Mouse (Mus musculus) kidney, adult 2 months (tissue): ENCODE measurements around the gene Tpra1. TPM values are rescaled to one million over a fixed set of nuclear protein-coding genes. Genes with fewer than 3 reads are reported as not detected.

Experiments
- DNase-seq: peaks from one replicate; pipeline ENCODE4 v3.0.0; 2021
- H3K27ac ChIP-seq: fragments of 200-500 bp; 2 replicates; pipeline ENCODE4 v1.5.1; 2012; ENCODE audit warnings: low read depth, low read length, control low read depth, inconsistent platforms; ENCODE audit not compliant: insufficient read depth
- H3K27me3 ChIP-seq: fragments of 200-500 bp; replicated peaks from 2 replicates; pipeline ENCODE4 v1.6.1; 2012; ENCODE audit warnings: mild to moderate bottlenecking, moderate library complexity, low read length, inconsistent platforms; ENCODE audit not compliant: control insufficient read depth, insufficient read depth
- H3K36me3 ChIP-seq: fragments of 200-500 bp; 2 replicates; pipeline ENCODE4 v1.6.1; 2012; ENCODE audit warnings: mild to moderate bottlenecking, moderate library complexity, low read length, inconsistent platforms; ENCODE audit not compliant: control insufficient read depth, insufficient read depth
- H3K4me1 ChIP-seq: fragments of 200-500 bp; 2 replicates; pipeline ENCODE4 v1.6.1; 2011; ENCODE audit warnings: low read length; ENCODE audit not compliant: control insufficient read depth, insufficient read depth
- H3K4me3 ChIP-seq: fragments of 200-500 bp; 2 replicates; pipeline ENCODE4 v1.5.1; 2011; ENCODE audit warnings: mild to moderate bottlenecking, low read depth, low read length, control low read depth; ENCODE audit not compliant: insufficient read depth
- CTCF ChIP-seq: fragments of 200-500 bp; conservative IDR thresholded peaks from 2 replicates; pipeline ENCODE4 v1.5.1; 2011; ENCODE audit warnings: low read depth, mild to moderate bottlenecking, control low read depth, low read length, moderate library complexity, mixed read lengths; ENCODE audit not compliant: insufficient read depth, insufficient read length
- POLR2A ChIP-seq: fragments of 200-500 bp; IDR thresholded peaks from one replicate; pipeline ENCODE4 v1.6.1; 2011; ENCODE audit warnings: low read depth, low read length, control low read depth
- WGBS: fragments of 180-500 bp; shearing (Covaris S2); methylation state at CpG from one replicate; pipeline ENCODE4 v1.1.7; 2018; 5-methylcytosine and 5-hydroxymethylcytosine counted together
- polyA plus RNA-seq: library from polyadenylated mRNA; depleted of rRNA; stranded (reverse); fragments of >200 nt; gene quantifications from 2 replicates; pipeline ENCODE4 v1.2.3, GENCODE M21; 2012

Gene Tpra1
- polyA plus RNA-seq, 1 experiment = 132 TPM

- Histone ChIP-seq H3K4me1 (no peaks in the 10 kb centered on the region), H3K4me3 (no peak overlapping the region), H3K36me3 (no peaks in the 10 kb centered on the region), H3K27me3 (no peaks in the 10 kb centered on the region), H3K27ac (no peak overlapping the region)
- 68% methylated on average over 12 of the region's 12 CpGs for WGBS
- DNase-seq = no peak
- TF ChIP-seq POLR2A (no peak), CTCF (no peak)
Observed at GRCm38 (mm10) chr6:88939281-88940089, 37.4 kb downstream of the Tpra1 start.

GRCm38 (mm10) chr6:88940090-88940916, 38.3 kb downstream of the Tpra1 start:
- Histone ChIP-seq H3K27me3 (no peaks in the 10 kb centered on the region), H3K36me3 (no peaks in the 10 kb centered on the region), H3K4me1 (no peaks in the 10 kb centered on the region), H3K4me3 (no peak overlapping the region), H3K27ac (no peak overlapping the region)
- WGBS = 65% methylated on average over 9 of the region's 9 CpGs
- DNase-seq = peak; percentile 12
- TF ChIP-seq CTCF (no peak), POLR2A (no peak)

- TF ChIP-seq POLR2A (no peak), CTCF (no peak)
- H3K36me3 ChIP-seq = no peaks in the 10 kb centered on the region
- no peaks in the 10 kb centered on the region for H3K27me3 ChIP-seq
- no peak overlapping the region for H3K4me3 ChIP-seq
- 60% methylated on average over 4 of the region's 4 CpGs for WGBS
- H3K4me1 ChIP-seq = no peaks in the 10 kb centered on the region
- H3K27ac ChIP-seq = no peak overlapping the region
- no peak for DNase-seq
Observed at GRCm38 (mm10) chr6:88941628-88942027, 39.6 kb downstream of the Tpra1 start.

GRCm38 (mm10) chr6:88942595-88942994, 40.5 kb downstream of the Tpra1 start:
- Histone ChIP-seq H3K4me3 (no peak overlapping the region), H3K4me1 (no peaks in the 10 kb centered on the region), H3K36me3 (no peaks in the 10 kb centered on the region), H3K27me3 (no peaks in the 10 kb centered on the region), H3K27ac (no peak overlapping the region)
- TF ChIP-seq CTCF (no peak), POLR2A (no peak)
- no peak for DNase-seq
- WGBS = 66% methylated on average over 8 of the region's 8 CpGs

GRCm38 (mm10) chr6:88943666-88944065, 41.6 kb downstream of the Tpra1 start:
- Histone ChIP-seq H3K4me3 (no peak overlapping the region), H3K4me1 (no peaks in the 10 kb centered on the region), H3K27me3 (no peaks in the 10 kb centered on the region), H3K36me3 (no peaks in the 10 kb centered on the region), H3K27ac (no peak overlapping the region)
- no peak for DNase-seq
- WGBS = 82% methylated on average over 6 of the region's 6 CpGs
- no peak for TF ChIP-seq CTCF
- no peak for TF ChIP-seq POLR2A

GRCm38 (mm10) chr6:88946442-88946841, 44.4 kb downstream of the Tpra1 start:
- Histone ChIP-seq H3K4me1 (no peaks in the 10 kb centered on the region), H3K4me3 (no peak overlapping the region), H3K27ac (no peak overlapping the region), H3K27me3 (no peaks in the 10 kb centered on the region), H3K36me3 (no peaks in the 10 kb centered on the region)
- 89% methylated on average over 6 of the region's 6 CpGs for WGBS
- no peak for DNase-seq
- TF ChIP-seq POLR2A (no peak), CTCF (no peak)

- Histone ChIP-seq H3K36me3 (no peaks in the 10 kb centered on the region), H3K27ac (no peak overlapping the region), H3K27me3 (no peaks in the 10 kb centered on the region), H3K4me3 (no peak overlapping the region), H3K4me1 (no peaks in the 10 kb centered on the region)
- DNase-seq = no peak
- TF ChIP-seq CTCF (no peak), POLR2A (no peak)
Observed at GRCm38 (mm10) chr6:88947771-88948170, 45.7 kb downstream of the Tpra1 start.
